Mouse (Mus musculus): ENCODE data around the gene Atg101. TPM values are rescaled to one million over a fixed set of nuclear protein-coding genes. Genes with fewer than 3 reads are reported as not detected.
A peak's percentile ranks its signal among the peaks of the same experiment; 100 is the strongest.

The Atg101 gene
- total RNA-seq, 2 experiments from 2014 or later, result 20.0 to 21.3 TPM

DNA sequence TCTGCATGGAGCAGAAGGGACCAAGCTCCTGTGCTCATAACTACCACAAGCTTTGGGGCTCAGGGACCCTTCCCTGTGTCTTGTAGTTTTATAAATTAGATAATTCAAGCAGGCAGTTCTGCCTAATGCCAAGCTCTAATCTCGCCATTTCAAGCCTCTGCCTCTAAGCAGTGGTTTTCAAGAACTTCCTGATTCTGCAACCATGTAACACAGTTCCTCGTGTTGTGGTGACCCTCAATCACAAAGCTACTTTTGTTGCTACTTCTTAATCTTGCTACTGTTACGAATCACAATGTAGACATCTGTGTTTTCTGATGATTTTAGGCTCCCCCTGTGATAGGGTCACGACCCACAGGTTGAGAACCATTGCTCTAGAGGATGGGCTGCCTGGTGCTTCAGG, 49.6 kb downstream of the Atg101 start:
- no peak for DNase-seq

- DNase-seq, result peak in 1 of 2 experiments; percentile 52
Observed at GRCm38 (mm10) chr15:101336474-101337174, 52.6 kb downstream of the Atg101 start.

GRCm38 (mm10) chr15:101338359-101338758, 54.3 kb downstream of the Atg101 start:
- peak in 1 of 2 experiments; percentile 61 for DNase-seq

DNA sequence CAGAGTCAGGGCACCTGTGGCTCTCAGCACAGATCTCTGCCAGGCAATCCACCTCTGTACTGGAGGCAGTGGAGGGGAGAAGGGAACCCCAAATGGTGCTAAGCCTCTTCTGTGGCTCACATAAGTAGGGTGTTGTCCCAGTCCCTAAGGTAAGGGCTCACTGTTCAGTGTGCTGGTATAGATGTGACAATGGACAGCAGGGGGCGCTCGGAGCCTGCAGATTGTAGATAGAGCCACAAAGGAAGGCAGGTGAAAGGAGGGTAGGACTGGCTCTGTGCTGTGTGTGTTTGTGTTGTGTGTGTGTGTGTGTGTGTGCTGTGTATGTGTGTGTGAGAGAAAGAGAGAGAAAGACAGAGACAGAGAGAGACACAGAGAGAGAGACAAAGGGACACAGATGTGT, 55.5 kb downstream of the Atg101 start:
- DNase-seq, result peak; percentile 80 to 95

Other genes starting within 250 kb of the Atg101 start
- gene Gm47841, start 236.9 kb upstream of the Atg101 start, total RNA-seq (2021), result not detected
- gene Fignl2, start 205.7 kb upstream of the Atg101 start, total RNA-seq (2021), result 1 to 10 TPM; 1.1 to 1.2 TPM
- not detected for gene Ankrd33, start 168.5 kb upstream of the Atg101 start, total RNA-seq (2021)
- gene Acvrl1, start 155.8 kb upstream of the Atg101 start, total RNA-seq (2021), result 10 to 100 TPM; 26.5 to 27.9 TPM
- 10 to 100 TPM in 1 of 2 experiments, 1 to 10 TPM in 1; 9.8 to 10.3 TPM for gene Acvr1b, start 110.2 kb upstream of the Atg101 start, total RNA-seq (2021)
- gene Grasp, start 60.1 kb upstream of the Atg101 start, total RNA-seq (2021), result 1 to 10 TPM; 8.7 to 9.7 TPM
- gene Nr4a1, start 30.0 kb upstream of the Atg101 start, total RNA-seq (2021), result 10 to 100 TPM in 1 of 2 experiments, 1 to 10 TPM in 1; 7.7 to 10.5 TPM
- gene 6030408B16Rik, start 8.9 kb downstream of the Atg101 start, total RNA-seq (2021), result 1 to 10 TPM in 1 of 2 experiments, under 1 TPM in 1; 0.69 to 1.1 TPM
- gene Krt80, start 85.9 kb downstream of the Atg101 start, total RNA-seq (2021), result 1 to 10 TPM; 2.0 to 3.2 TPM
- 1 to 10 TPM; 1.9 to 4.1 TPM for gene Krt7, start 126.8 kb downstream of the Atg101 start, total RNA-seq (2021)
- not detected for gene Krt87, start 154.5 kb downstream of the Atg101 start, total RNA-seq (2021)
- gene Krt88, start 163.5 kb downstream of the Atg101 start, total RNA-seq (2021), result not detected
- not detected for gene Krt81, start 179.5 kb downstream of the Atg101 start, total RNA-seq (2021)
- not detected for gene Krt86, start 189.2 kb downstream of the Atg101 start, total RNA-seq (2021)
- gene Krt83, start 207.2 kb downstream of the Atg101 start, total RNA-seq (2021), result not detected
- gene Gm49425, start 233.0 kb downstream of the Atg101 start, total RNA-seq (2021), result not detected
- not detected for gene Krt84, start 248.5 kb downstream of the Atg101 start, total RNA-seq (2021)

Measured in heart, adult 18-20 months (tissue).